Mouse (Mus musculus) gastrocnemius, adult 18-20 months (tissue): ENCODE measurements around the gene Ubr1. TPM values are rescaled to one million over a fixed set of nuclear protein-coding genes. Genes with fewer than 3 reads are reported as not detected.
"Not testable (repeated sequence)": the region's sequence is repeated elsewhere in the genome, so short reads cannot be mapped to it uniquely, and the experiment has no call there.

Experiments
- DNase-seq: peaks from one replicate; pipeline ENCODE4 v3.0.0; 2021; ENCODE audit warnings: low spot score
- total RNA-seq, 2 experiments: library from RNA; stranded (reverse); gene quantifications; 2 replicates each; pipeline ENCODE4 v1.2.3; 2021

Gene Ubr1
- total RNA-seq, 2 experiments from 2014 or later = 25.7 to 26.3 TPM

DNA sequence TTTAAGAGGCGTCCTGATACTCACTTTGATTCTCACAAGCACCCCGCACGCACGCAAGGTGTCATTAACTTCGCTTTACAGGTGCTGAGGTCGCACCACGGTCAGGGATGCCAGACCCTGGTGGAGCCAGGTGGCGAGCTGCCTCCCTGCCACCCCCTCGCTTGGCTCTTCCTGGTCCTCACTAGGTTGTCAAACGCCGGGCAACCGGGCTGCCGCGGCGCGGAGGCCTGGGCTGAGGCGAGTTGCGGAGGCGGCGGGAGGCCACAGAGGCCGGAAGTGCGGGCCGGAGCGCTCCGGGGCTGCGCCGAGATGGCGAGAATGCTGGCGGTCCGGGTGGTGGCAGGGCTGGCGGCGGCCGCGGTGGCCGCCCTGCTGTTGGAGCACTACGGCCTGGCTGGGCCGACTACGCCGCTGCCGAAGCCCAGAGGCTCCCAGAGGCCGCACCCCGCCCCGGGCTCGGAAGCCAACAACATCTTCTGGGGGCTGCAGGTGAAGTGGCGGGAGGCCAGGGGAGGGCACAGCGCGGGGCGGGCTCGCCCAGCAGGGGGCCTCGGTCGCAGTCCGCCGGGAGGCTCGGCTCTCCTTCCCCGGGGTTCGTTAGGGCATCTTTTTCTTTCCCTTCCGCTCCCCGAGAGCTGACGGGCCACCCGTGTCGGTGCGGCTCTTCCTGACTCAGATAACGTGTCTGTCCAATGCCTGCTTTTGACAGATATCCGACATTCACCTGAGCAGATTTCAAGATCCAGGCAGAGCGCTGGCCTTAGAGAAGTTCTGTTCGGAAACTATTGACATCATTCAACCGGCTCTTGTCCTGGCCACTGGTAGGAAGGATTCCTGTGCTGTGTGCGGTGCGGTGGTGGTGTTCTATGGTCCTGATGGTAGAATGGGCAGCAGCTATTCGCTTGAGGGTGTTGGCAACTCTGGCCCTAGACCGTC is 6.7 kb upstream of the Ubr1 start, which contains the start of gene Tmem62:
TSS of gene Tmem62 (plus strand) at position 28 of the 936 bp plus-strand sequence.
- DNase-seq = peak; percentile 48

DNA sequence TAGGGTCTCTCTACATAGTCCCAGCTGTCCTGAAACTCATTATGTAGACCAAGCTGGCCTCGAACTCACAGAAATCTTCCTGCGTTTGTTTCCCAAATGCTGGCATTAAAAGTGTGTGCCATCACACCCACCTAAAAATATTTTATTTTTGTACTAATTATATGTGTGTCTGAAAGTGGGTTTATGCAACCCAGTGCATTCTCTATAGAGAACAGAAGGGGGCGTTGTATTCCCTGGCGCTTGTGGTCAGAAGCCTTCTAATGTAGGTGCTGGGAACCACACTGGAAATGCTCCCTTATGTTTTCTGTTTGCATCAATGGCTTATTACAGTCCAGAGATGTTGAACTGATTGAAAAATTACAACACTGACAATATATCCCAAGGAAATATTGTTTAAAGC is 5.8 kb upstream of the Ubr1 start:
- no peak for DNase-seq

DNA sequence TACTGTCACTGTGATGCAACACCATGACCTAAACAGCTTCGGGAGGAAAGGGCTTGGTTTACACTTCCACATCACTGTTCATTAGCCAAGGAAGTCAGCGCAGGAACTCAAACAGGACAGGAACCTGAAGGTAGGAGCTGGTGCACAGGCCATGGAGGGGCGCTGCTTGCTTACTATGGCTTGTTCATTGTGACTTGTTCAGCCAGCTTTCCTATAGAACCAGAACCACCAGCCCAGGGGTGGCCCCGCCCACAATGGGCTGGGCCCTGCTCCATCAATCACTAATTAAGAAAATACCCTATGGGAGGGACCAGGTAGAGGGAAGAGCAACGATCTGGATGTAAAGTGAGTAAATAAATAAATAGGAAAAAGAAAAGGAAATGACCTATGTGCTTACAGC is 2.4 kb upstream of the Ubr1 start:
- DNase-seq = no peak

DNA sequence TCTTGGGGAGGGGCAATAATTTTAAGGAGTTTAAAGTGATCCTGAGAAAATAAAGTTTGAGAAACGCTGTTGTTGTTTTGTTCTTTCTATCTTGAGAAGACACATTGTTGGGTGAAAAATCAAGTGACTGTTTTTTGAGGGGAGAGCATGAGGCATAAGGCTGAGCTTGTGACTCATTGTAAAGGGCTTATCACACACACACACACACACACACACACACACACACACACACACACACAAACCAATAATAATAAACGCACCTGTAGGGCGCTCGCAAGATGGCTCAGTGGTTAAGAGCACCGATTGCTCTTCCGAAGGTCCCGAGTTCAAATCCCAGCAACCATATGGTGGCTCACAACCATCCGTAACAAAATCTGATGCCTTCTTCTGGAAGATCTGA is 1.7 kb upstream of the Ubr1 start:
- not testable (repeated sequence) for DNase-seq

DNA sequence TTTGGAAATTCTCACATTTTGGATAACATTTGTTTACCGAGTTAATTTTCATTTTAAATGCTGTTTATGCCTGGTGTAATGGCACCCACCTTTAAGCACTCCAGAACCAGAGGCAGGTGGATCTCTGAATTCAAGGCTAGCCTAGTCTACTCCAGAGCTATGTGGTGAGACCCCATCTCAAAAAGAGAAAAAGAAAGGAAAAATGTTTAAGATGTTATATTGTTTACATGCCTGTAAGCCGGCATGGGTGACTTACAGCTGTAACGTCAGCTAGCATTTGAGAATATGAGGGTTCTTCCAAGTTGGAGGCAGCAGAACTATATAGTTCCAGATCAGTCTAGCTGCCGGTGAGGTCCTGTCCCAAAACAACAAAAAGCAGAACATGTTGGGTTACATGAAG is 1.3 kb upstream of the Ubr1 start:
- no peak for DNase-seq

DNA sequence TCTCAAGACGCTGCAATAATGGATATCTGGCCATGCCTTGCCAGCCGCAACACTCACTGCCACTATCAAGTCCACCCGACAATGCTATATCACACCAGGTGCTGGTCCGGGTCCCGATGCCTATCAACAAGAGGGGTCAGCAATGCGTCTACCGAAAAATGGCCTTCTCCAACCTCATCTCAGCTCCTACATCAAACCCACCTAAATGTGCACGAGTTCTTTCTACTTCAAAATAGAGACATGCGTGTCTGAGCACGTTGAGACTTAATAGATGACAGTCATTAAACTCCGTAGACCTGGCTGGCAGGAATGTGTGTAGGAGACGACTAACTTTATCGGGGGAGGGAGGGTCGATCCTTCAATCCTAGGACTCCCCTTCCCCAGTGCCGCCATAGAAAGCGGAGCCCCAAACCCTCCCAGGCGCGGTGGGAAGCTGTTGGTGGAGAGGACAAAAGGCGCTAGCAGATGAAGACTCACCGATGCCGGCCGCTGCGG is 423 bp downstream of the Ubr1 start:
- no peak for DNase-seq

DNA sequence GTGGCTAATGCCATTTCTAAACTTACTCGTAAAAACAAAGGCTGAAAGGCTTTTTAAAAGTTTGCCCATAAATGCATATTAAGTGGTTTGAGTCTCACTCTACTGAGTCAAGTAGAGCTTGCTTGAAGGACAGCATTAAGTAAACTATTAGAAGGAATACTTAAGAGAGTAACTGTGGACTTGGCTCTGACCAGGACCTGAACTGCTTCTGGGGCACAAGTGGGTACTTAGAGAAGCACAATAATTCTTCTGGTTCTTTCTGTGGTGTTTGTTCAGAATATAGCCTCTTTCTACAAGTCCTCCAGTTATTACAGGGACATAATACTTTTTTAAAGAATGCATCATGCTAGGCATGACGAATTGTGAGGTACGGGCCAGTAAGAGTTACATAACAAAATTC is 5.0 kb downstream of the Ubr1 start:
- no peak for DNase-seq

DNA sequence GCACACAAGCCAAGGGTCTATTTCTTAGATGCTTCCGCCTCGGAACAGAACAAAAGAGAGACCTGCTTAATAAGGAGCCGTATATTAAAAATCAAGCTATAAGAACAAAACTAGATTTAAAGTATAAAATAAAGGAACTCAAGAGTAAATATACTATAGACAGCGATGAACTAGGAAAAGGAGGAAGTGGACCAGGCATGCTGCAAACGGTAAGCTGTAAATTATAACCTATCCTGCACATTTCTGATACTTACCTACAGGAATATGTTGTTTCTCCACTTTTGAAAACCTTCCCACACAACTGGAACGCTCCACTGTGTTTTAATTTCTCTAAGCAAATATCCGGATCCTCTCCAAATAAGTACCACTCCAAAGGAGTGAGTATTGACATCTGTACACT is 7.4 kb downstream of the Ubr1 start:
- no peak for DNase-seq

DNA sequence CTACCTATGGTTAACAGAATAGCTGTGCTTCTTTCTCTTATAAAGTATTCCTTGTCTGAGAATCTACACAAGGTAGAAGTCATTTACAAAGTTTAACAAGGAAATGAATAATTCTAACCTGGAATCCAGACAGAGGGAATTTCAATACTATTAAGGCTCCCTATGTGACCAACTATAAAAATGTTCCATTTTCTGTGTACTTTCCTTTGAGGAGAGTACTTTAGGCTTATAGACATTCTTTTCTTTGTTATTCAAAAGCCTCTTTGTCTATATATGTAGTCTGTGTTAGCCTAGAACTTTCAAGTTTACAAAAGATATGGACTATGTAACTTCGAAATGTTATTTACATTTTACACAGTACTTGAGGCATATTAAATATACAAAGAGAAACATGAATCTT is 10.3 kb downstream of the Ubr1 start:
- no peak for DNase-seq

DNA sequence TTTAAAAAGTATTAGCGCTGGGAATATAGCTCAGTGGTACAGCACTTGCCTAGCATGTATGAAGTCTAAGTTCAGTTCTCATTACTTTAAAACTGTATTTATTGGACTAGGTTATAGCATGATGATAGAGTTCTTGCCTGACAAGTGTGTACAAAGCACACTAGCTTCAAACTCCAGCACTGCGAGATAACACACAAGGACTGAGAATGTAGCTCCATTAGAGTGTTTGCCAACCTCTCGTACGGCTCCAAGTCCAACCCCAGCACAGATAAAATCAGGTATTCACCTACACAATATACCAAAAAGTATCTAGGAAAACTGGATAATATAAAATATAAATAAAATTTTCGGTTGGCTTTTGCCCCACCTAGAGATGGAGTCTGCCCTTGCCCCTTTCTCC is 10.7 kb downstream of the Ubr1 start:
- DNase-seq = no peak

DNA sequence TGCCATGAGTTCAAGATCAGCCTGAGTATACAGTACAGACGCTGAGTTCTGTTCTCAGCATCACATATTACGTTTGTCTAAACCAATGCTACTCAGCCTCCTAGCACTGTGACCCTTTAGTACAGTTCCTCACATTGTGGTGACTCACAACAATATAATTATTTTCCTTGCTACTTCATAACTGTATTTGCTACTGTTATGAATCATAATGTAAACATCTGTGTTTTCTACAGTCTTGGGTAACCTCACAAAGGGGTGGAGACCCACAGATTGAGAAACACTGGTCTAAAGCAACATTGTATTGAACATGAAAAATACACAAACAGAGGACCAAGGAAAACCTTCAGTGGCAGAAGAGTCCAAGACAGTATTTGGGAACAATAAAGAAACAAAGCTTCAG is 11.2 kb downstream of the Ubr1 start:
- no peak for DNase-seq

DNA sequence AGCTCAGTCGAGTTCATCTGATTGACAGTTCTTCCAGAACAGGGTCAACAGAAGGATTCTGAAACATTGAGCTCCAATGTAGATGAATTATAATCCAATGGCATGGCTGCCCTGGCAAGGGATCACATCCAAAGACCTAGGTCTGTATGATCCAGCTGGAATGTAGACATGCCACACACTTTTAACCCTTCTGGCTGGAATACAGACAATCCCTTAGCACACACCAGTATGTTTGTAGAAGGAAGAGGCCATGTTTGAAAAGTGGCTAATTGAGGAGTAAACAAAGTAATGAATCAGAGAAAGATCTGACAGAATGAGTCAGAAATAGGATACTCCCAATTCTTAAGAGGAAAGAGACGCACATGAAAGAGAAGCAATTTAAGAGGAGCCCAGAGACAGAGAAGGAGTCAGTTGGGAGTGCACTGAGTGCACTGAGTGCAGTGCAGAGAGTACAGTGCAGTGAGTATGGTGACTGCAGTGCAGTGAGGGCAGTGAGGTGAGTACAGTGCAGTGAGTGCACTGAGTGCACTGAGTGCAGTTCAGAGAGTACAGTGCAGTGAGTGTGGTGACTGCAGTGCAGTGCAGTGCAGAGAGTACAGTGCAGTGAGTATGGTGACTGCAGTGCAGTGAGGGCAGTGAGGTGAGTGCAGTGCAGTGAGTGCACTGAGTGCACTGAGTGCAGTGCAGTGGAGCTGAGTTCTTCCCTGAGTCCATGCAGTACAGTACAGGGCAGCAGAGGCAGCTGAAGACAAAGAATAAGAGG is 18.2 kb downstream of the Ubr1 start:
- no peak for DNase-seq

DNA sequence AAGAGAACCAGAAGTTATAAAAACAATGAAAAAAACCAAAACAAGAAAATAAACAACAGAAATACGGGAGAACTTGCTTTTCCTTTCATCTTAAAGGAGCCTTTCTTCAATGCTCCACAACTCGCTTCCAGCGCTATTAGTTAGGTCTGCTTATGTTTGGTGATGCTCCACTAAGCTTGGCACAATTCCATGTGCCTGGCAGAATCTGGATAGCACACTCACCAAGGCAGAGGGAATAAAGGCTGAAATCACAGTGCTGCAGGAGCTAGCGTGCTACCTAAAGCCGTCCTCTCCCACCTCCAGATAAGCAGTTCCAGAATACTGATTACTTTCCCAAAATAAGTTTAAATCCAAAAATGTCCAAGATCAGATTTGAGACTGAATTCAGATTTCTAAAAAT is 19.3 kb downstream of the Ubr1 start:
- DNase-seq = no peak

DNA sequence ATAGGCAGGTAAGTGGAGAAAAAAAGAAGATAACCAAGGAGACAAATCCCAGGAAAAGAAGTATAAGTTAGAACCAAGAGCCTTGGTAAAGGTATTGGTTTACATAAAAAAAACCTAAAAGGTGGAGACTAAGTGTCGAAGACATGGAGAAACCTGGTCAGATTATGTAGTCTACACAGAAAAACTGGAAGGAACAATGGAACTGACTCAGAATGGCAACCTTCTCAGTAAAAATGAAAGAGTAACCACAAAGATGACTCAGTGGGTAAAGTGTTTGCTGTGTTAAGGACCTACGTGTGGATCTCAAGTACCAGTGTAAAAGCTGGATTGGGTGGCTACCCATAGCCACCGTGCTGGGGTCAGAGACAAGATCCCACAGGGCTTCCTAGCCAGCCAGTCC is 37.5 kb downstream of the Ubr1 start:
- DNase-seq = no peak

DNA sequence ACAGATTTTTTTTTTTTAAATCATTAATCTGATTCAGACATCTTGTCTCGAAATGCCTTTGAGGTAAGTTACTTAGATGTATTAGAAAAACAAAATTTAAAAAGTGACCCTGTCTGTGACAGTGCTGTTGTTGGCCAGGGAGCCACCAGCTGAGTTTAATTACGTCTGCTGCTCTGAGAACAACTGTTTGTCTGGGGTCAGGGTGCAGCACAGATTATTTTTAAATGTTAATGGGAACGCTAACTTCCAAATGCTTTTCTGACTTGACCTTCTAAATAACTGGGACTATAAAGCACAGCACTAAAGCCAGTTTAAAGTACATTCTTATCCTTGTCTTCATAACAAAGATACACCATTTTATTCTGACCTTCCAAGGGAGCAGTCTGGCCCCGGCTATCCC is 61.0 kb downstream of the Ubr1 start:
- no peak for DNase-seq

DNA sequence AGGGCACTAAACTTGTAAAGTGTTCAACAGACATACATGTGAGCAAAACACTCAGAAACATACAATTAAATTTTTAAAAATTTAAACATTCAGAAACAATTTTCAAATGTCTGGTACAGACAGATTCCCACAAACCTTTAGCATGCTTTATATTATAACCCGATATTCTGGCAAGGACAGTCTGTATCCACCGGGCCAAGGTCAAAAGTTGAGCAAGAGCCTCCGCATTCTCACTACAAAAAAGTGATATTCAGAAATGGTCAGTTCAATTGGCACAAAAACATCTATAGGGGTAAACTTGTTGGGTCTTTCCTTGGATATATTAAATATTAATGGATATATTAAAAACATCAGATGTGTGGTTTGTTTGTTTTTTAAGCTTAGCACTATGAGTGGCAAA is 74.2 kb downstream of the Ubr1 start:
- DNase-seq = no peak

DNA sequence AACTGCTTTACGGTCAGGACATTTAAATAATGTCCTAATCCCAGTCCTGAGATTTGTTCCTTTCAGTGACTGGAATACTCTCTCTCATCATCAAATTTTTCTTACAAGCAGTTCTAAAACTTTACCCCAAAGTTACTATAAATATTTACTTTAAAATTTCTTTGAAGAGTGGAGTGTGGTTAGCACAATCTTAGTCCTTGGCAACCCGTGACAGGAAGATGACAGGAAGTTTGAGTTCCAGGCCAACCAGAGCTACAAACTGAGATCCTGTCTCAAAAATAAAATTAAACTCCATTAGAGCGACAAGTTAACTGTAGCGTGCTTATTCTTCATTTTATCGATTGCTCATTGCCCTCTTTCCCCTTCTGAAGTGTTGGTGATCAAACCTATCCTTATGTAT is 82.9 kb downstream of the Ubr1 start:
- DNase-seq = no peak

DNA sequence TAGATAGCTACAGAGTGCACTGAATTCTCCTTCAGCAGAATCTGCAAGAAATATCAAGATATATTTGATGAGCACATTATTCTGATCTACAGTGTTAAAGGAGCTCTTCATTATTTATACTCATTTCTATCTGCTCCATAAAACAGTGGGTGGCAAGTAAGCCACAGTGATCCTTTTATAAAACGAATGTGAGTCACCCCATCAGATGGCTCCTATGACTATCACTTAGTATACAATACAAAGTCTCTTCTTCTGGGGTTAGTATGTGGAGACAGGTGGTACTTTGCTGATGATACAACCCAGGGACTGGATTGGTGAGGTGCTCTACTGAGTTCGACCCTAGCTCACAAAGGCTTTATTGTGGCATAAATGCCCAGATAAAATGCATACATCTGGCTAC is 97.3 kb downstream of the Ubr1 start:
- no peak for DNase-seq

DNA sequence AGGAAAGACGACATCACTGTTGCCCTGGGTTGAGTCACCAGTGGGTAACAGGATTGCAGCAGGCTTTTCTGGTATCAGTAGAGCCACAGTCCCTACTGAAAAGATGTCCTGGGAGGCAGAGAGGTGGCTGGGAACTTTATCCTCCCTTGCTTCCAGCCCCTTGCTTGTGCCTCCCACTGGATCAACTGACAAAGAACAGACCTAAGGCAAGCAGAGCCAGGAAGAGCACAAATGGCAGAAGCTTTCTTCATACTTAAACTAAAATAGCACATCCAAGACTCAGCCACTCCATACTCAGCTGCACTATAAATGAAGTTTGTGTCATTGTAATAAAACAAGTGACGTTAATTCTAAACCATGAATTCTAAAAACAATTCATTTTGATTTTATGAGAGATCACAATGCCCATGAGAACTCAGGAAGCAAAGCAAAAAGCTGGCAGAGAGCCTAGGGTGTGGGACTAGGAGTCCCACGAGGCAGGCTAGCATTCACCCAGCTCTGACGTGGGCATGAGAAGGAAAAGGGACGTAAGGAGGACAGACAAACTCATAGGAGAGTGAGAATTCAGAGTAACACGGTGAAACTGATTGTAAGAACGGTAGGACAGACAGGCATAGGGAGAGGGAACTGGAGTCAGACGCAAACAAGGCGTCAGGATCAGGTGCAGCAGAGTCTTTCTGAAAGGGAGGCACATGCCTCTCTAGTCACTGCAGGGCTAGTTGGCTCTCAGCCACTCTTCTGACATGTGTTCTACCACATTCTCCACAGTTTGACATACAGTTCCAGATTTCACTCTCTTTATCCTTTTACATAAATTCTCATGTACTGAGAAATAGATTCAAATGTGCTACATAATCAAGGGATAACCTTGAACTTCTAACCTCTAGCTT is 98.8 kb downstream of the Ubr1 start:
- DNase-seq = no peak

DNA sequence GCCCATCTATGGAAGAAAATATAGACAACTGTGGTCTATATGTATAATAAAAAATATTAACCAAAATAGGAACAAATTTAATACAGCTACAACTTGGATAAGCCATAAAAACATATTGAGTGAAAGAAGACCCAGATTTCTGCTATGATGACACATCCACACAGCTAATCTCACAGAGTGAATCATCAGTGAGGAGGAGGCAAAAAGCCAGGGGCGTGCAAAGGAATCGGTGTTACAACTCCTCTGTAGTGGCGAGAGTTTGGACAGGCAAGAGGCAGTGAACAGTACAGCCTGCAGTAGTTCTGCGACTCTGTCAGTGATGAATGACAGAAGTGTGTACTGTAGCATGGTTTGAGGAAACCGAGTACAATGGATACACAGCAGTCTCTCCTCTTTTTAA is 103.2 kb downstream of the Ubr1 start:
- DNase-seq = no peak

DNA sequence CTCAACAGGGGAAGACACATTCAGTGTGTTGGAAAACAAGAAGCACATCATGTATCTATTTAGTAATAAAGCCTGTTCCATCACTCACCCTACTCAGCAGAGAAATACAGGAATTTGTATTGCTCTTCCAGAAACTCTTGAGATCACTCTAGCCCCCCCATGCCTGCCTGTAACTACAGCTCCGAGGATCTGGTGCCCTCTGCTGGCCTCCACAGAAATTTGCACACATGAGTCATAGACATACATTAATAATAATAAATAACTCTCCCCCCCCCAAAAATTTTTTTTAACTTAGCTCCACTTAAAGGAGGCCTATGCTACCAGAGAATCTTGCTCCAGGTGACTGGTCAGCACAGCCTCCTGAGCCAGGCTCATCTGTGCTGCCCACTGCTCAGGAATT is 104.0 kb downstream of the Ubr1 start:
- no peak for DNase-seq

DNA sequence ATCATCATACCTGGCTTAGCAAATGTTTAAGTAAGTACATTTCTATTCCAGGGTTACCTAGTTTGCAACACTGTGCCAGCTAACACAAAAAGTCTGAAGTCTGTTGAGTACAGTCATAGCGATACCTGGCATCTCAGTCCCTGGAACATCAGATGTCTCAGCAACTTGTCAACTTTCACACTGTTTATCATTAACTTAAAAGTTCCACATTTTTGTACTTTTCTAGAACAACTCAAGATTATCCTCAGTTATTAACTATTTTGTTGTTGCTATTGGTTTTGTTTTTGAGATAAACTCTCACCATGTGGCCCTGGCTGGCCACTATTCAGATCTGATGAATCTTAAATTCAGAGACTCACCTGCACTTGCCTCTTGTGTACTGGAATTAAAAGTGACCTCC is 107.1 kb downstream of the Ubr1 start:
- DNase-seq = no peak
